Mouse (Mus musculus): Measurements from ENCODE around the gene Stx3. TPM values are rescaled to one million over a fixed set of nuclear protein-coding genes. Genes with fewer than 3 reads are reported as not detected.

Stx3 gene
- polyA plus RNA-seq (2017; shearing (Covaris generic)), result 1.7 TPM

DNA sequence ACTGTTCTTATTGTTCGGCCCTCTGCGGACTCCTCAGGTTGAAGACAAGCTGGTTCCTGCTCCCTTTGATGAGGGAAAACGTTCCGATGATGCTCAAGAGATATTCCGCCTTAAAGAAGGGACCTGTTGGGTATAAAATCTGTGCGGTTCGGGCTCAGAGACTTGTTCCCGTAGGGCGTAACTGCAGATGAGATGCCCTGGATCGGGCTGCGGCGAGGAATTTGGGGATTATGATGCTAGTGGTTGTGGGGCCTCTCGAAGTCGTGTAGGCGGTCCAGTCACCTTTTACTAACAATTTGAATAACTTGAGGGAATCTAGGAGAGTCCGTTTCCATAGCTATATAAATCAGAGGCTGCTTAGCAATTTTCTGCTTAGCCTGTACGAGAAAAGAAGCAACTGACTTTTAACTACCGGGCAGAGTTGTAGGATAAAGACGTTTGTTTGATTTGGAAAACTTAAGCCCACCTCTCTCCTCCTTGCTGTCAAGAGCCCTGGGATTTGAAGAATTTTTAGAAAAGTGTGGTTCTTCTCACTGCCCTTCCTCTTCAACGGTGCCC lies at the start of gene Stx3:
Stx3 (minus strand) TSS at position 261 of the 558 bp plus-strand sequence.

DNA sequence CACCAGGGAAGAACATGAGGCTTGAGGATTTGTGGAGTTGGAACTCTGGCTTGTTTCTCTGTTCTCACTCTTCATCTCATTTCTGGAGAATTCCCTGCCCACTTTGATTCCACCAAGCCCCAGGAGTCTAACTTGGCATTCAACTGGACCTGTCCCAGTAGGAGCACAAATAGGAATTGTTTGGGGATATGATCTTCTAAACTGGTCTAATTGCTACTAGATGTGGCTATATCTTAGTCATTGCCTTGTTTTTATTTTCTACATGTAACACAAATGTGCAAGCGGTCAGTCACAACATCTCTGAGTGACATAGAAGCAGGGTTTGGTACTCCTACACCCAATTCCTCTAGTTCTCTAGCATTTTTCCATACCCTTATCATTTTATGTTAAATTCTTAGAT lies 41.8 kb upstream of the Stx3 start, which contains the start of gene Olfr1418:
Olfr1418 (minus strand) TSS at position 101 of the 400 bp plus-strand sequence.

DNA sequence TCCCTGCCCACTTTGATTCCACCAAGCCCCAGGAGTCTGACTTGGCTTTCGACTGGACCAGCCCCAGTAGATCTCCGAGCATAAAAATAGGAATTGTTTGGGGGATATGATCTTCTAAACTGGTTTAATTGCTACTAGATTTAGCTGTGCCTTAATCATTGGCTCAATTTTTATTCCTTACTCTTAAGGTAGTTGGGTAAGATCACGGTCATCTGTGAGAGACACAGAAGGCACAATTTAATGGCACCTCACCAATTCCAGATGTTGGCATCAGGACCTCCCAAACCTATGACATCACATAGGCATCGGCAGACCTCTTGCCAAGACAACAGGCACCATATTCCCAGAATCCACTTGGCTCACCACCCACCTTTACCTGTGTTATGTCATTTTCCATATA lies 19.9 kb upstream of the Stx3 start, which contains the start of gene Olfr1417:
Olfr1417 (minus strand) TSS at position 101 of the 400 bp plus-strand sequence.

DNA sequence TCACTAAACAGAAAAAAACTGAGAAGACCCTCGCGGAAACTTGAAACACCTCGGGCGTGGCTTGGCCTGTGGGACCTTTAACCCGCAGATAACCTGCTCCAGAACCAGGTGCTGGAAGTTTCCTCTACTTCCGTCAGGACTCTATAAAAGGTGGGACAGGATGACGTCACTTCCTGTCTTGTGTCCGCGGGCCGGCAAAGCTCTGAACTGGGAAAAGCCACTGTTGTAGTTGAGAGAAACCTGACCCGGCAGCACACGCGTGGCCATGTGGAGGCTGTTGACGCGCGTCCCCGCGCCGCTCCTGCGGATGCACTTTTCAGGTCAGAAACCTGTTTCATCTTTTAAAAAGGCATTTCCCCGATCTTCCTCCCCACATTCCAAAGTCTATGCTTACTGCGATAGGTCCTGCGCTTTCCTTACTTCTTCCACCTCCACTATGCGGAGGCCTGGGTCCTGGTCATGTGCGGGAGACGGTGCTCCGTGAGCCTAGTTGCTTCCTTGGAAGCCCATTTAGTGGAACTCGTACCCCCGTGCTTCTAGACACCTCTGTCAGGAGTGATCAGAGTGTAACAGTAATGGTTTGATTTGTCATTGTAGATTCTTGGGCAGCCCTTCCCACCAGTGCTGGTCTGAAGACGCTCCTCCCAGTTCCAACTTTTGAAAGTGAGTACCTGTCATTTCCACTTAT lies 48.9 kb downstream of the Stx3 start, which contains the start of gene Mrpl16:
Mrpl16 (plus strand) TSS at position 187 of the 688 bp plus-strand sequence.

DNA sequence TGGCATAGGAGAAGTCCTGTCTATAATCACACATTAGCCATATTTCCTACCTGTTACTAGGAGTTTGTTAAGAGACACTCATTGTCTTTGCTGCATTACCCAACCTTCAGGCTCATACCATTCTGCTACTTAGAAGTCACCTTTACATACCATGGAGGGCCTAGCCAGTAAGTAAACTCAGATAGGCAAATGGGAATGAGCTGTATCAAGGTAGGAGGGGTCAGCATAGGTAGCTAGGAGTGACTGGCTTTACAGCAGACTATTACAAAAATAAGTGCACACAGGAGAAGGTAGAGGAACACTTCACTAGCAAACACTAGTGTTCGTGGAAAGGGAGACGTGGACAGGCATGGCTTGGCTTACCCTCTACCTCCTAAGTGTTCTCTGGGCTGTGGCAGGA lies 71.9 kb downstream of the Stx3 start, which contains the start of gene Gif:
Gif (plus strand) TSS at position 257 of the 400 bp plus-strand sequence.

Other genes starting within 250 kb of the Stx3 start
- 2.8 TPM for gene Ms4a6d, start 214.6 kb downstream of the Stx3 start, polyA plus RNA-seq (2017; shearing (Covaris generic))
- not detected for gene Ms4a2, start 195.7 kb downstream of the Stx3 start, polyA plus RNA-seq (2017; shearing (Covaris generic))
- gene Ms4a3, start 178.6 kb downstream of the Stx3 start, polyA plus RNA-seq (2017; shearing (Covaris generic)), result not detected
- gene Oosp2, start 158.8 kb downstream of the Stx3 start, polyA plus RNA-seq (2017; shearing (Covaris generic)), result not detected
- not detected for gene Oosp1, start 128.3 kb downstream of the Stx3 start, polyA plus RNA-seq (2017; shearing (Covaris generic))
- not detected for gene Oosp3, start 122.3 kb downstream of the Stx3 start, polyA plus RNA-seq (2017; shearing (Covaris generic))
- not detected for gene Gif, start 71.8 kb downstream of the Stx3 start, polyA plus RNA-seq (2017; shearing (Covaris generic))
- 39.2 TPM for gene Mrpl16, start 49.0 kb downstream of the Stx3 start, polyA plus RNA-seq (2017; shearing (Covaris generic))
- not detected for gene Olfr1417, start 19.8 kb upstream of the Stx3 start, polyA plus RNA-seq (2017; shearing (Covaris generic))
- gene Olfr1418, start 41.7 kb upstream of the Stx3 start, polyA plus RNA-seq (2017; shearing (Covaris generic)), result not detected
- gene Olfr1419, start 55.7 kb upstream of the Stx3 start, polyA plus RNA-seq (2017; shearing (Covaris generic)), result not detected
- not detected for gene Olfr1420, start 67.2 kb upstream of the Stx3 start, polyA plus RNA-seq (2017; shearing (Covaris generic))
- gene Patl1, start 93.0 kb upstream of the Stx3 start, polyA plus RNA-seq (2017; shearing (Covaris generic)), result 32.6 TPM
- 57.5 TPM for gene Osbp, start 146.5 kb upstream of the Stx3 start, polyA plus RNA-seq (2017; shearing (Covaris generic))
- gene Olfr1423, start 221.9 kb upstream of the Stx3 start, polyA plus RNA-seq (2017; shearing (Covaris generic)), result not detected
- not detected for gene Olfr1424, start 243.3 kb upstream of the Stx3 start, polyA plus RNA-seq (2017; shearing (Covaris generic))

Measured in naive thymus-derived CD4-positive, alpha-beta T cell, adult 5 months (primary cell).